Mouse (Mus musculus) left cerebral cortex, postnatal 14 days (tissue): ENCODE results near the gene Usp25. TPM values are rescaled to one million over a fixed set of nuclear protein-coding genes. Genes with fewer than 3 reads are reported as not detected.

Experiments used
- DNase-seq, 2 experiments: peaks; one replicate each; pipeline ENCODE4 v3.0.0; 2021 to 2022; ENCODE audit warnings: low spot score in 2 of 2, mixed read lengths in 1 of 2
- intact Hi-C: fragments of 180-260 bp; cut with DNase I; formaldehyde crosslinking; loops from one replicate; pipeline ENCODE4 v1.15.1; 2025
- total RNA-seq, 2 experiments: library from RNA; stranded (reverse); gene quantifications; 2 replicates each; pipeline ENCODE4 v1.2.3; 2021

The Usp25 gene
- total RNA-seq, 2 experiments from 2014 or later: 24.4 to 34.1 TPM

GRCm38 (mm10) chr16:77103637-77104264 is 90.2 kb downstream of the Usp25 start:
- no peak for DNase-seq
- intact Hi-C loops: no loop called here

- no peak for DNase-seq
- intact Hi-C loops: no loop called here
Observed at GRCm38 (mm10) chr16:77111268-77111667, 97.8 kb downstream of the Usp25 start.

GRCm38 (mm10) chr16:77125908-77126307 is 112.4 kb downstream of the Usp25 start:
- DNase-seq: peak in 1 of 2 experiments; percentile 30

GRCm38 (mm10) chr16:77128683-77129082 is 115.2 kb downstream of the Usp25 start:
- intact Hi-C loops: loop anchor here (5.0 kb wide), 2 partner anchors 109 to 1029 kb away; no protein-coding TSS in a partner anchor
- DNase-seq: peak in 1 of 2 experiments; percentile 29

More at GRCm38 (mm10) chr16:77125908-77126307, 112.4 kb downstream of the Usp25 start:
- intact Hi-C loops: loop anchor here (5.0 kb wide), 2 partner anchors 111 to 1031 kb away; no protein-coding TSS in a partner anchor

GRCm38 (mm10) chr16:77133055-77133454 is 119.5 kb downstream of the Usp25 start:
- DNase-seq: no peak
- intact Hi-C loops: loop anchor here (10.0 kb wide), 1 partner anchor 312 kb away; no protein-coding TSS in a partner anchor

- intact Hi-C loops: no loop called here
- DNase-seq: no peak
Observed at GRCm38 (mm10) chr16:77140651-77141050, 127.1 kb downstream of the Usp25 start.

- no peak for DNase-seq
- intact Hi-C loops: no loop called here
Observed at GRCm38 (mm10) chr16:77146801-77147200, 133.3 kb downstream of the Usp25 start.

- intact Hi-C loops: no loop called here
Observed at GRCm38 (mm10) chr16:77150338-77150737, 136.8 kb downstream of the Usp25 start.

GRCm38 (mm10) chr16:77150884-77151283 is 137.4 kb downstream of the Usp25 start:
- intact Hi-C loops: no loop called here
- DNase-seq: no peak

More at GRCm38 (mm10) chr16:77150338-77150737, 136.8 kb downstream of the Usp25 start:
- no peak for DNase-seq

GRCm38 (mm10) chr16:77152288-77152687 is 138.8 kb downstream of the Usp25 start:
- peak; percentile 36 to 46 for DNase-seq
- intact Hi-C loops: no loop called here

GRCm38 (mm10) chr16:77153216-77153715 is 139.8 kb downstream of the Usp25 start:
- intact Hi-C loops: no loop called here
- DNase-seq: no peak

- intact Hi-C loops: no loop called here
- no peak for DNase-seq
Observed at GRCm38 (mm10) chr16:77153815-77154214, 140.3 kb downstream of the Usp25 start.

- intact Hi-C loops: no loop called here
- no peak for DNase-seq
Observed at GRCm38 (mm10) chr16:77154831-77155230, 141.3 kb downstream of the Usp25 start.
